Mouse (Mus musculus) kidney, postnatal 14 days (tissue): ENCODE measurements around the gene Mcts2.
A peak's percentile ranks its signal among the peaks of the same experiment; 100 is the strongest.

ENCODE experiments used
- DNase-seq: peaks from one replicate; pipeline ENCODE4 v3.0.0; 2022; ENCODE audit warnings: mixed read lengths

Gene Mcts2

GRCm38 (mm10) chr2:152691564-152692217 is 4.9 kb downstream of the Mcts2 start:
- peak; percentile 57 for DNase-seq

DNA sequence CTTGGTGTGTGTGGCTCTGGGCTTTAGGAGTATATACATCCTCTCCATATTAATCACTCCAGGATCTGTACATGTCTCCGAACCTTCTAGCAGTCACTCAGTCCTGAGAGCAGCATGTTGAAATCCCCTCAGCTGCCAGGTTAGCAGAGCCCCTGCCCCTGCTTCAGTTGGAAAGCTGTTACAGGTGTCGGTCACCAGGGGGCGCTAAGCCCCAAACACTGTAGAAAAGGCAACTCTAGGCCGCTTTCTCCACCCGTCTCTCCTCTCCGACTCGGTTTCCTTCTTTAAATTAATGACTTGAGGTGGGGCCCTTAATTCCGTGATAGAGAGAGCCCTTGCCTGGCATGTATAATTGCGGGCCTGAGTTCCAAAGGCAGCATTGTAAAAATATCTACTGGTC is 6.4 kb downstream of the Mcts2 start:
- DNase-seq: peak; percentile 77

- no peak for DNase-seq
Measured at GRCm38 (mm10) chr2:152693735-152694134, 6.9 kb downstream of the Mcts2 start.

DNA sequence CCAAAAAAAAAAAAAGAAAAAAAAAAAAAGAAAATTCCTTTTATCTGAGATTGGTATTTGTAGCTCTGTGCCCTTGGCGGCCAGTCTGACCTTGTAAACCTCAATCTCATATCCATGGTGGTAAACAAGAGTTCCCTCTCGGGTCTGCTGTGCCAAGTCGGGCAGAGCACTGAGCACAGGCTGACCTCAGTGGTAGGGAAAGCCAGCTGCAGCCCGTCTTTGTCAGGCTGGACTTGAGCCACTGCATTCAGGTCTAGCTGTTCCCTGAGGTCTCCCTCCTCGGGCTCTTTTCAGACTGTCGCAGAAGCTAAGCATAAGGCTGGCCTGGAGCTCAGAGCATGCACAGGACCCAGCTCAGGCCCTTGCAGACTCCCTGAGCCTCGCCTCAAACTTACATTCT is 7.9 kb downstream of the Mcts2 start:
- DNase-seq: peak; percentile 38

GRCm38 (mm10) chr2:152696016-152696415 is 9.2 kb downstream of the Mcts2 start:
- DNase-seq: no peak

DNA sequence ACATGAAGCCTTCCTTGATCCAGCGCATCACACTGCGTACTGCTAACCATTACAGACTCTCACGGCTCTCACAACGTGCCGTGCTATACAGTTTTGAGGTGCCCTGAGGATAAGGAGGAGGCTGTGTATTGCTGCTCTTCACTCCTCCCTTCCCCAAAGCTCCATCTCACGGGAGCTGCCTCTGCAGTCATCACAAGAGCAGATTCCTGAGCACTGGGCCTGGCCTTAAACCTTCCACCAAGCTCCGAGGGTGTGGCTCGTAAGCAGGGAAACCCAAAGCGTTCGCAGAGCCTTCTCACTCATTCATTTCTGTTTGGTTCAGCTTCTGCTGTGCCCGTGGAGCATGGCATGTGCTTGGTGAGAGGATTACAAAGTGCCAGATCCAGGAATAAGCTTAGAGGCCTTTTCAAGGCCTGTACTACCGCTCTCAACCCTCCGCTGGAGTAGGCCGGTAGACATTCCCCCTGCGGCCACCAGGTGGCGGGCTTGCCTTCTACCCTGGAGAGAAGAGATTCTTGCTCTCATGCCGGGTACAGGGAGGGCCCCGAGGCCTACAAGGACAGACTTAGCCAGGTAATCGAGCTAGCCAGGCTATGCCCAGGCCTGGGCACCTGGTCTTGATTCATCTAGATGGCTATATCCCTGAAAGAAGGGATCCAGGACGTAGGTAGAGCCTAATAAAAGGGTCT is 9.8 kb downstream of the Mcts2 start:
- peak; percentile 93 for DNase-seq

GRCm38 (mm10) chr2:152700138-152700537 is 13.3 kb downstream of the Mcts2 start:
- DNase-seq: no peak

DNA sequence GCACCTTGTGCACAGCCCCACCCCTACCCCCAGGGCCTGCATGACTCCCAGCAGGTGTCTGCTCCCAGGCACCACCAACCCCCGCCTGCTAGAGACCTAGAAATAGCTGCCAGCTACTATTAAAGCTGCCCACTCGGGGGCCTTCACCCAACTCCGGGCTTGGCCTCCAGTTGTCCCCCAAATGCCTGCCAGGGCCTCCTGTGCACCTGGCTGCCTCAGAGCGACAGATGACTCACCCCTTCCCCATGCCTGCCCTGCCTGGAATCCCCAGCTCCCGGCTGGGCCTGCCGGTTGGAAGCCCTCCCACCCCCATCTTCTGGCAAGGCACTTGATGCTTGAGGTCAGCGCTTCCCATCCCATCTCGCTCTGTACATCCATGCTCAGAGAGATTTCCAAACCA is 13.9 kb downstream of the Mcts2 start:
- DNase-seq: no peak

DNA sequence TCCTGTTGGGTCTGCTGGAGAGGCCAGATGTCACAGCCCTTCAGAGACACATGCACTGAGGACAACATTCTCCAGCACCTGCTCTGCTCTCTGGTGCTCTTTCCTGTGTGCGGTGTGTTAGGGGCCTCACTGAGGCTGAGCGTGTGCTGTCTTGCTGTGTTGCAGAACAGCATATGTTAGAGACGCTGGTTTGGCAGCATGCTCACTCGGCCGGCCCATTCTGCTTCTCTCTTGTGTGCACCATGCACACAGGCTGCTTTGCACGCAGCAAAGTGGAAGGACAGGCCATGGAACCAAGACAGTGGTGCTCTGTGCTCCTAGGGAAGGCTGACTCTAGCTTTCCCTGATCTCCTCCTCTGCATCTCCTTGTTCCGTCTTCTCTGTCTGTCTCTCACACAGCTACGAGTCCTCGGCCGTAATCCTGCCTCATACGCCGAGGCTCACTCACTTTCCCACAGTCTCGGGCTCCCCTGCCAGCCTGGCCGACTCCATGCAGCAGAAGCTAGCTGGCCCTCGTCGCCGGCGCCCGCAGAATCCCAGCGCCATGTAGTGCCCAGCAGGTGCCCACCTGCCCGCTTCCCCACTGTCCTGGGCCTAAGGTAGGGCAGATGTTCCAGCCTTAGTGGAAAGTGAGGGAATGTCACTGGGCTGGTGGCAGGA is 16.9 kb downstream of the Mcts2 start:
- no peak for DNase-seq

DNA sequence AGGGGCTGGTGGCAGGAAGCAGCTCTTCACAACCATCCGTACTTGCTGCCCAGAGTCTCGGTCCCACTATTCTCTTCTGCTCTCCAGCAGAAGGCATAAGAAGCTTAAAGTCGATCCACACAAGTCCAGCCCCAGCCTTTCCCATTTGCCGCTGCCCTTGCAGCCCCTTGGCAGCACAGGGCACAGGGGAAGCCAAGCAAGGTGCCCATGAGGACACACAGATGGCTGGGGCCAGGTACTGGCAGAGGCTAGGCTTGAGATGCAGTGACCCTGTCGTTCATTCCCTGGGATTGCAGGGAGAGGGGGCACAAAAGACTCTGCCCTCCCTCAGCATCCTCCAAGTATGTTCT is 17.4 kb downstream of the Mcts2 start:
- DNase-seq: no peak

GRCm38 (mm10) chr2:152704811-152705370 is 18.1 kb downstream of the Mcts2 start:
- DNase-seq: no peak

DNA sequence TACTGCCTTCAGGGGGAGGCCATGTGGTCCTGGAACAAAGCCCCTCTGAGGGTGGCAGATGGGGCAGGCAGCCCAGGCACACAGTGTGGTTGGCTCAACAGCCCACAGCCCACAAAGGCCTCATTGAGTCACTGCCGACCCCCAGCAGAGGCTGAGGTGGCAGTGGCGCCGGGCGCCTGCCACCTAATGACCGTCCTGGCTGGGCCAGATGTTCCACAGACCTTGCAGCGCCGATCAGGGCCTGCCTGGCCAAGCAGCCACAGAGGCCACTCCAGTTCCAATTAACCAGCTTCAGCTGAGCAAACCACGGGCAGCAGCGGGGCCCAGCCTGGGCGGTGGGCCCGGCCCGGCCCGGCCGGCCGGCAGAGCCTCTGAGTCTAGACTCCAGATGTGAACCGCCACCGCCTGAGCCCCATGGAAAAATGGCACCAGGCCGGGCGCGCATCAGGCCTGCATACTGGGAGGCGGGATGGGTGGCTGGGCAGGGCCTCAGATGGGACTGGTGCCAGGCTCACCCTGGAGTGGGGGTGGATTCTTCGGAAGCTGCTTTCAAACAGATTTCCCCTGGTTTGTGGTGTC is 19.2 kb downstream of the Mcts2 start:
- peak; percentile 75 for DNase-seq

GRCm38 (mm10) chr2:152707186-152707585 is 20.4 kb downstream of the Mcts2 start:
- DNase-seq: no peak

DNA sequence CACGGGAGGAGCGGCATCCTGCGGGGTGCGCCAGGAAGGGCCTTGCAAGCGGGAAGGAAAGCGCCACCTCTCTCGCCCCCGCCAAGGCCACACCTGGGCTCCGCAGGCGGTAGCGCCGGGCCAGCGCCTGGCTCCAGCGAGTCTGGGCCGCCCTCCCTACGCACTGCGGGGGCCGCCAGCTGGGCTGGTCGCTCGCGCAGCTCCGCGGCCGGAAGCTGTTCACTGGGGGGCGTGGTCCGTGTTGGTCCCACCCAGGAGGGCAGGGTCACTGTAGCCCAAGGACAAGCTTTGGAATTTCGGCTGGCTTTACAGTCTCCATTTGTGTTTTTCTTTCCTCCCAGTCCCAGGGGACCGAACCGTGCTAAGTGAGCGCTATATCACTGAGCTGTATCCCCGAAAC is 20.8 kb downstream of the Mcts2 start:
- DNase-seq: peak; percentile 96

- DNase-seq: no peak
Measured at GRCm38 (mm10) chr2:152709066-152709465, 22.2 kb downstream of the Mcts2 start.

GRCm38 (mm10) chr2:152716241-152716772 is 29.5 kb downstream of the Mcts2 start:
- no peak for DNase-seq

- DNase-seq: no peak
Measured at GRCm38 (mm10) chr2:152717652-152718051, 30.8 kb downstream of the Mcts2 start.

GRCm38 (mm10) chr2:152718076-152718475 is 31.2 kb downstream of the Mcts2 start:
- no peak for DNase-seq

DNA sequence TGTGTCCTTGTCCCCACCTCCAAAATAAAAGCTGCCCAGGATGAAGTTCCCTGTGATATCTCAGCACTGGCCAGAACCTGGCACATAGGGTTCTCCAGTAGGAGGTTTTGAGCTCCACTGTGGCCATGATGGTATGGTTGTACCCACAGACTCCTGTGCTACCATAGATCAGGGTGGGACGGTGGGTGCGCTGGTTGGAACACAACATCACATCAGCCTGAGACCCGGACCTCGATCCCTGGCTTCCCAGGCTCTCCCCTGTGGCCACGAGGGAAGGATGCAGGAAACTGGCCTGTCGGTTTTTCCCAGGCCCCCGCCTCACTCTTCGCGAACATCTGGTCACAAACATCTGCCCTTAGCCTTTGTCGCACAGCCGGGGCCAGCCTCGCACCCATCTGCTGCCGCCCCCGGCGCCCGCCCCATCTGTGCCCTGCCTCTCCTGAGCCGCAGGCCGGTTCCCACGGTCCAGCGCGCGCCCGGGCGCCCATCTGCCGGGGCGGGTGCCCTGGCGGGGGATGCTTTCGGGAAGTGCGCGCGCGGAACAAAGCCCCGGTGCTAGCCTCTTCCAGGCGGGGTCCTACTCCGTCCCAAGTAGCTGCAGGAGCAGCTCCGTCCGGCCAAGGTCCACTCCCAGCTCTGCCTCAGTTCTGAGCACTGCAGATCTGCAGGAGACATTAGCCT is 37.0 kb downstream of the Mcts2 start:
- DNase-seq: peak; percentile 69

DNA sequence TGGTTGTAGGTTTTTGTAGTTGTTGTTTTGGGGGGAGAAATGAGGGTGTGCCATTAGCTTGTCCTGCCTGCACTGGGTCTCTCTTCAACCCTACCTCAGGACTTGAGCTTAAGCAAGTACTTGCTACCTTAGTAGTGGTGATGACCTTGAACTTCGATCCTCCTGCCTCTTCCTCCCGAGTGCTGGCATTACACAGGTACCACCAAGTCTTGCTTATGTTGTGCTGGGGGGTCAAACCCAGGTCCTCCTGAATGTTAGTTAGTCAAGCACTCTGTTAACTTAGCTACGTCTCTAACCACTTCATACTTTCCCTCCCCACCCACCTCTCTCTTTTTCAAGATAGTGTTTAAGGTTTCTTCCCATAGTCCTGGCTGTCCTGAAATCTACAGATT is 37.5 kb downstream of the Mcts2 start:
- DNase-seq: no peak

- DNase-seq: no peak
Measured at GRCm38 (mm10) chr2:152725178-152725750, 38.4 kb downstream of the Mcts2 start.

- no peak for DNase-seq
Measured at GRCm38 (mm10) chr2:152726213-152726612, 39.4 kb downstream of the Mcts2 start.
